Mouse (Mus musculus) layer of hippocampus, adult 9-10 months (tissue): ENCODE measurements around the gene Qrich1.

Experiments
- DNase-seq: peaks from one replicate; pipeline ENCODE4 v3.0.0; 2022; ENCODE audit warnings: low spot score

Qrich1 gene

DNA sequence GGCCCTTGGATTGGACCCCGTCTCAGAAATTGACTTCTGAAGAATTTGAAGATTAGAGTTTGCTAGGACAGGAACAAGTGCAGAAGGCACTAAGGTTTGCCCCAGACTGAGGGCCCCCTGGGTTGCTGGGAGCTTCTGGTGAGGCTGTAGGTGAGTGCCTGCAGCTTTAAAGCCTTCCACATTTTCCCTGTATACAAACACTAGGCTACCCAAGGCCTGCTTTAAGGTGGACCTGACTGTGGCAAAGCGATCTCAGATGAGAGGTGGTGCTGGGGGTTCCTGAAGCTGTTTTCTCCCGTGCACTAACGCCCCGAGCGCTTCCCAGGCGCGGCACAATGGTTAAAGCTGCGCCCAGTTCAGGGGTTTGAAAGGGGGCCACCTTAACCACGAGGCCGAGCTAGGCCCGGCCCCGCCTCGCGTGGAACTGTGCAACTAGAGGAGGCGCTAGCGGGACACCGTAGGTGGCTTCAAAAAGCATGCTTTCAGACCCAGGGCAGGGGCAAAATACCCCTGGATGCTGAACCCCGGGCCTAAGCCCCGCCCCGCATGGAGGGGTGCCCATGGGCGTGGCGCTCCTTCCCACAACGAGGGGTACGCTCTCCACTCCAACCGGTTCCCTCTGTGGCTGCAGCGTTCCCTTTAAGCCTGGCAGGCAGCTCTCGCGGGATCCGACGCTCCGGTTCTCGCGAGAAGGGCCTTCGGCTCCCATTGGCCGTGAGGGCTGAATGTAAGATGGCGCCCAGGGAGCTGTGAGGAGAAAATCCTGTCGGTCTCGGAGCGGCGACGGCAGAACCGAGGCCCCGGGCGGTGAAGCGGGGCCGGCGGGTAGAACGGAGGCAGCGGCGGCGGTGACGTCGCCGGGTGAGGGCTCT is at the start of gene Qrich1:
Gene Qrich1 (plus strand): TSS at position 427 of the 872 bp plus-strand sequence.
- DNase-seq = peak; percentile 90

DNA sequence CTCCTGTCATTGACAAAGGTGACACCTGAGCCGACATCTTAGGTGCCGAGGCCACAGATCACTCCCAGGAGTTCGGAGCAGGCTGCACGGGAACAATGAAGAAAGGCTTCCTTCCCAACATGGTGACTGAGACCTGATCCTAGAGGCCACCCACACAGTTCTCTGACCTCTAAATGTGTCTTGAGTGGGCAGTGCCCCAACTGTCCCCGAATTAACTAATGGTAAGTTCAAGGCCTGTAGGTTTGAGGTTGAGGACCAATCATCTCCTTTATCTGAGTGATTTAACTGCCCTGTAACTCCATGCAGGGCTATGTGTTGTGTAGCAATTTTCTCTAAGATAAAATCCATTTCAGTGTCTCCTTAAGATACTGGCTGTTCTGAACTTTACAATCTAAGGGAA is 47.2 kb upstream of the Qrich1 start:
- DNase-seq = no peak

DNA sequence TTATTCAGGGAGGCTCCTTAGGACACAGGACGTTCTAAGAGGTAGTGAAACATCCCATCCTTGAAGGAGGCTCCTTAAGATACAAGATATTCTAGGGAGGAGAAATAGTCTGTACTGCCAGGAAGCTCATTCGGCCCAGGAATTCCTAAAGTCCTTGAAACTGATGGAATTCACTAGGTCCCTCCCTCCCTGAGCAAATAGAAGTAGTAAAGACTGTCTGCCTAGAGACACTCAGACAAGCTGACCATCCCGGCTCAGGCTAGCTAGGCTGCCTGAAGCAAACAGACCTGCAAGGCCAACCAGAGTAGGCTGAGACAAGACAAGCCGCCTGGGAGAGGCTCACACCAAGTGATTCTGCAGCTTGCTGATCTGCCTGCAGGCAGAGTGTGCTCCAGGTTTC is 46.8 kb upstream of the Qrich1 start:
- DNase-seq = no peak

DNA sequence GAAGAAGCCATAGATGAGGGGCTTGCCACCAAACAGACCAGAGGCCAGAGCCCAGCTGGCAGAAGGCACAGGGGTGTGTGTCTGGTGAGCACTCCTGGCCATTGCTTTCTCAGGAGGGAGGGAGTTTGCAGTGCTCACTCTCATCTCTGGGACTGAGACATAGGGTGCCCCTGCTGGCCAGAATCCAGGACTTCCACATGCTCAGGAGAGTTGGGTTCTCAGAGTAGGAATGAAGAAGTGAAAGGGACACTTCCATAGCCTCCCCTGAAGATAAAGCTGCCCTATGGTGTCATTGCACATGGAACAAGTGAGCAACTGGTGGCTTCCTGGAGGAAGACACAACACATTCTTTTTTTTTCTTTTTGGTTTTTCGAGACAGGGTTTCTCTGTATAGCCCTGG is 42.1 kb upstream of the Qrich1 start:
- no peak for DNase-seq

DNA sequence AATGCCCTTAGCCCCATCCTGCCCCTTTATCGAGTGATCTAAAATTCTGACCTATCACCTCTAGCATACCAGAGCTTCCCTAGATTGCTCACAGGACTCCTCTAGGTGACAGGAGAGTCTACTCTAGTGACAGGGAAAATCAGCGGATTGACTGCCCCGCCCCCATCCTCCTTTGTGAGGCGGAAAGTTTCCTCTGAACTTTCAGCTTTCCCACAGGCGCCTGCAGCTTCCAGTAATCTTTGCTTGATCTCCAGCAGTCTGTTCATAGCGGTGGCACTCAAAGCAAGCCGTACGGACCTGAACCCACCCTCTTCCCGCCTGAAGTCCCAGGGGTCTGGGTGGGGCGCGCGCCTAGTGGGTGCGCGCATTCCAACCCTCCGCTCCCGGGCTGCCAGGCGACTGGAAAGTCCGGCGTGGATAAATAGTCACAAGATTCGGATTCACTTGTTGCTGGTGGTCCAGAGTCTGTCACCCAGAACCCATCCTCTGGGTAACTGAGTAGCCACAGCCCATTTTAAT is 37.9 kb upstream of the Qrich1 start:
- no peak for DNase-seq

DNA sequence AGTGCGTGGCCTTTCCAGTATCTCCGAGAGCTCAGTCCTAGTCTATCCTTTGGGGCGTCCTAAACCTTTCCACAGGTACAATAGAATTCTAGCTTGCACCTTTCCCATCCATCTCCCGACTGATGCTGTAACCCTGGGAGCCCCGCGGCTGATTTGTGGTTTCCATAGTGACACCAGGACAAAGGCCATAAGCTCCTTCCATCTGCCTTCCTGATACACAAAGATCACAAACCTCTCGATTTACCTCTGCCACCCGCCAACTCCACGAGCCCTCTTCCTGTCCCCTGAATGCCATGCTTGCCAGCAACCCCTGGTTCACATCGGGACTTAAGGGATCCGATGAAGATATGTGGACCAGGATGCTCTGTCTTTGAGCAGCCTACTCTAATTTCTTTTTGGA is 37.4 kb upstream of the Qrich1 start:
- no peak for DNase-seq

GRCm38 (mm10) chr9:108479721-108480351 is 36.8 kb upstream of the Qrich1 start, which contains the start of gene Lamb2:
Gene Lamb2, plus strand, starts transcription at chr9:108479736.
- no peak for DNase-seq

GRCm38 (mm10) chr9:108480813-108481519 is 35.6 kb upstream of the Qrich1 start:
- DNase-seq = no peak

- no peak for DNase-seq
These were observed 34.9 kb upstream of the Qrich1 start for GRCm38 (mm10) chr9:108481520-108482210.

- no peak for DNase-seq
These were observed 33.4 kb upstream of the Qrich1 start for GRCm38 (mm10) chr9:108483051-108483790.

DNA sequence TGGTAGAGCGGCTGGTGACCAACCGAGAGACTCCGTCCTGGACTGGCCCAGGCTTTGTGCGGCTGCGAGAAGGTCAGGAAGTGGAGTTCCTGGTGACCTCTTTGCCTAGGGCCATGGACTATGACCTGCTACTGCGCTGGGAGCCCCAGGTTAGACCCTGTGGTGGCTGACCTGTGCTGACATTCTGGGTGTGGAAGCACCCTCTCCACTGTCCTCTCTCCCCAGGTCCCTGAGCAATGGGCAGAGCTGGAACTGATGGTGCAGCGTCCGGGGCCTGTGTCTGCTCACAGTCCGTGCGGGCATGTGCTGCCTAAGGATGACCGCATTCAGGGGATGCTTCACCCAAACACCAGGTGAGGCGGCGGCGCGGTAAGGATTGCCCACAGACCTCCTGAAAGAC is 32.6 kb upstream of the Qrich1 start:
- DNase-seq = no peak

DNA sequence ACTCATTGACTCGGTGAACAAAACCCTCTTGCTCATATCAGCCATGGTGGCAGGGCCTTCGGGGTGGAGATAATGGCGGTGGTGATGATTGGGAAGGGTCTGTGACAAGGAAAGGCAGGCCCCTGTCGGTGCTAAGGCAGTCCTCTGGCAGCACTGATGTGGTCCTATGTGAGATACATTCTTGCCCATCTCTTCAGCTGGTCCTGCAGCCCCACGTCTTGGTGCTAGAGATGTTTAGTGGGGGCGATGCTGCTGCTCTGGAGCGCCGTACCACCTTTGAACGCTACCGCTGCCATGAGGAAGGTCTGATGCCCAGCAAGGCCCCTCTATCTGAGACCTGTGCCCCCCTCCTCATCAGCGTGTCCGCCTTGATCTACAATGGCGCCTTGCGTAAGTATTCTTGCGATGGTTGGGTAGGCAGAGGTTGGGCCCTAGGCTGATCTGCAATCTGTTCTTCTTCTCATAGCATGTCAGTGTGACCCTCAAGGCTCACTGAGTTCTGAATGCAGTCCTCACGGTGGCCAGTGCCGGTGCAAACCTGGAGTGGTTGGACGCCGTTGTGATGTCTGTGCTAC is 31.2 kb upstream of the Qrich1 start:
- no peak for DNase-seq

- DNase-seq = no peak
These were observed 29.6 kb upstream of the Qrich1 start for GRCm38 (mm10) chr9:108486973-108487530.

DNA sequence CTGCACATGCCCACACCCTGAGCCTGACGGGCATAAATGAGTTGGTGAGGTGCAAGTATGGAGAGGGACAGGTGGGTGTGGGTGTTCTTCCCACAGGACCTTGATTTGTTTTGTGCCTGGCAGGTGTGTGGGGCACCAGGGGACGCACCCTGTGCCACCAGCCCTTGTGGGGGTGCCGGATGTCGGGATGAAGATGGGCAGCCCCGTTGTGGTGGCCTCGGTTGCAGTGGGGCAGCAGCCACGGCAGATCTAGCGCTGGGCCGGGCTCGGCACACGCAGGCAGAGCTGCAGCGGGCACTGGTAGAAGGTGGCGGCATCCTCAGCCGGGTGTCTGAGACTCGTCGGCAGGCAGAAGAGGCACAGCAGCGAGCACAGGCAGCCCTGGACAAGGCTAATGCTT is 28.2 kb upstream of the Qrich1 start:
- DNase-seq = no peak

DNA sequence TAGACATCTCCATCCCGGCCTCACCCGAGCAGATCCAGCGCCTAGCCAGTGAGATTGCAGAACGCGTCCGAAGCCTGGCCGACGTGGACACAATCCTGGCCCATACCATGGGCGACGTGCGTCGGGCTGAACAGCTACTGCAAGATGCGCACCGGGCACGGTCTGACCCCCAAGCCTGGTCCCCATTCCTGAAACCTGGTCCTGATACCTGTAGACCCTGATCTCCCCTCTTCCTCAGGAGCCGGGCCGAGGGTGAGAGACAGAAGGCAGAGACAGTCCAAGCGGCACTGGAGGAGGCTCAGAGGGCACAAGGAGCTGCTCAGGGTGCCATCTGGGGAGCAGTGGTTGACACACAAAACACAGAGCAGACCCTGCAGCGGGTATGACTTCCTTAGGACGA is 27.4 kb upstream of the Qrich1 start:
- no peak for DNase-seq

DNA sequence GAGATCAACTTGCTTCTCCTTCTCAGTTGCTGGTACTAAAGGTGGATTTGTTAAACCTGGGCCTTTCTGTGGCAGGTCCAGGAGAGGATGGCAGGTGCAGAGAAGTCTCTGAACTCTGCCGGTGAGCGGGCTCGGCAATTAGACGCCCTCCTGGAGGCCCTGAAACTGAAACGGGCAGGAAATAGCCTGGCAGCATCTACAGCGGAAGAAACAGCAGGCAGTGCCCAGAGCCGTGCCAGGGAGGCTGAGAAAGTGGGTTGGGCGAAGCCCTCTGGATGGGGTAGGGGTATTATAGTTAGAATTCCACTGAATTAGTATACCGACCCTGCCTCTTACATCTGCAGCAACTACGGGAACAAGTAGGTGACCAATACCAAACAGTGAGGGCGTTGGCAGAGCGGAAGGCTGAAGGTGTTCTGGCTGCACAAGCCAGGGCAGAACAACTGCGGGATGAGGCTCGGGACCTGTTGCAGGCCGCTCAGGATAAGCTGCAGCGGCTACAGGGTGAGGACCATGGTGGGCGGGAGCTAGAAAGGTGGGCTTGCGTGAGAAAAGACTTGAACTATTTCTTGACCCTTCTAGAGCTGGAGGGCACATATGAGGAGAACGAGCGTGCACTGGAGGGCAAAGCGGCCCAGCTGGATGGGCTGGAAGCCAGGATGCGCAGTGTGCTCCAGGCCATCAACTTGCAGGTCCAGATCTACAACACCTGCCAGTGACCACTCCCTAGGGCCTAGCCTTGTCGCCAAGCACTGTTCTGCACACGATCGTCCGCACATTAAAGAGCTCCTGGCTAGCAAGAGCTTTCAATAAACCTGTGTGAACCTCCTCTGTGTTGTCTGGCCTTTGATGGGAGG is 26.7 kb upstream of the Qrich1 start:
- no peak for DNase-seq

DNA sequence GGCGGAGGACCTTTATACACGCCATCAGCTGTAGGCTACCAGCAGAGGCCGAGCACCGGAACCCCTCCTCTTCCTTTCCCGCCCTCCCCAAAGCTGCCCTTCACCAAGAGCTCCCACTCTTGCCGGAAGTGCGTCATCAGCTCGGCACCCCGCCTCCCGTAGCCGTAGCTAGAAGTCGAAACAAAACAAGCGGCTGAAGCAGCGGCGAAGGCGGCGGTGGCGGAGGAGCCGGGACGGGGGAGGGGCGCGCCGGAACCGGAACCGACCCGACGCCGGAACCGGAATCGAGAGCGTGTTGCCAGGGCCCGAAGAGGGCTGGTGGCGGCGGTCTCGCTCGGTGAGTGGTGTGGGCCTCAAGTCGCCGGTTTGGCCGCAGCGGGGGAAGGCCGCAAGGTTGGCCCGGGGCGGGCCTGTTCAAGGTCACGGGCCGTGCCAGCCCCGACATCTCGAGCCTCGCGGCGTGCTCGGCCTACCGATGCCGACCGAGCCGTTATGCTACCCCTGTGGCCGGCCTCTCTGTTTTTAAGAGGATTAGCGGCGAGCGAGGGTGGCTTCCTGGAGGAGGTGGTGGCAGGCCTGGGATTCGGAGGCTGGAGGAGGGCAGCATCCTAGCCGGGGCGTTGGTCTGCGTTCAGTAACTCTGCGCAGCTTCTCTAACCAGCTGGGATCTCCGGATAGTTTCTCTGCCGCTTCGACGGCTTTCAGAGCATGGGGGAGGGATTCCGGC is 25.9 kb upstream of the Qrich1 start, which contains the start of gene Usp19:
Gene Usp19 (plus strand): TSS at position 44 of the 727 bp plus-strand sequence.
- peak; percentile 73 for DNase-seq

- DNase-seq = no peak
These were observed 25.4 kb upstream of the Qrich1 start for GRCm38 (mm10) chr9:108491286-108491580.
